Mouse (Mus musculus): ENCODE measurements around the gene Padi2.

Padi2 gene

DNA sequence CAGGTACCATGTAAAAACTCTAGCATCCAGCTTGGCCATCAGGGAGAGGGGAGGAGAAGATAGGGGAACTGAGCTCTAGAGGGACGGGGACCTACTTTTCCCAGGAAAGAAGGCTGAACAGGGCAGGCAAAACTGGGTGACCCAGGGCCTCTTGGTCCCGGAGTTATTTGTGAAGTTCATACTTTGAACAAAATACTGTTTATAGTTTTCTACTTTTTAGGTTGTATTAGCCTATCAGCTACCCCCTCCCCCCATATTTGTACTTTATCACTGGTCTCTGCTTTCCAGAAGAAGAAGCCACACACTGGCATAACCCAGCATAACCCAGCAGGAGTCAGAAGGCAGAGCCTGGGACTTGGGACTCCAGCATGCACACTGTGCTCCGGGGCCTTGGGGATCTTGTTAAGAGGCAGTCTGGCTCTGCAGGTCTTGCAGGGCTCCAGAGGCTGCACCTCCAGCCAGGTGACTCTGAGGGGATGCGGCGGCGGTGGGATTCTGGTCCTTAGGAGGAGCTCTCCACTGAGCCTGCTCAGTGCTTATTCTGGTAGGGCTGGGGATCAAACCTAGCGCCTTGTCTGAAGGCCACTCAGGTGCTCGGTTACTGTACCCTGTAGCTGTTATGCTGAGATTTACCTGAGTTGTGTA is 25.0 kb upstream of the Padi2 start:
- no peak for DNase-seq (ENCODE audit: low read depth, low spot score)

DNA sequence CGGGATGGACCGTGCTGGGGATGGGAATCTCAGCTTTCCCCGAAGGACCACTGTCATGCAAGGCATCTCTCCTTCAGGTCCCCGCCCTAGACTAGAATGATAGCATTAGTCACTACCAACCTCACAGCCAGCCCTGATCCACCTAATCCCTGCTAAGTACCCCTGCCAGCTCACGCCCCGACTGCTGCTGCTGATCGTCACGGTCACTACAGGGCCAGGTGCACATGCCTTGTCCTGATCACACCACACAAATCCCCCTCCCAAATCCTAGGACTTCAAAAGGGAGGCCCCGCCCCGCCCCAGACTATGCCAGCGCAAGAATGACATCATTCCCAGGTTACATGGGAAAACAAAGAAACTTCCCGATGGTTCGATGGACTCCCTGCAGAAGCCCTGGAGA is 24.4 kb upstream of the Padi2 start:
- peak; percentile 56 for DNase-seq (ENCODE audit: low read depth, low spot score)

DNA sequence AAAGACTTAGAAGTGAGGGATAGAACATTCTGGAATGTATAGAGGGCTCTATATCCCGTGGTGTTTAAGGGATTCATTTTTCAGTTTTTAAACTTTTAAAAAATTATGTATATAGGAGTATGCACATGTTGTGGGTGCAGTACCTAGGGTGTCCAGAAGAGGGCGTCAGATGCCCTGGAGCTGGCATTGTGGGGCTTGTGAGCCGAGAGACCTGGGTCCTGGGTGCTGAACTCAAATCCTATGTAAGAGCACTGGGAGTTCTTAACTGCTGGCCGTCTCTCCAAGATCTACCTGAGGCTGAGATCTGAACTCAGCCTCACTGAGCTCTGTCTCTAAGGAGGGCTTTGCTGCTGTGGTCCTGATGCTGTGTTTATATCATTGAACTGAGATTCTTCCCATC is 23.8 kb upstream of the Padi2 start:
- no peak for DNase-seq (ENCODE audit: low read depth, low spot score)

DNA sequence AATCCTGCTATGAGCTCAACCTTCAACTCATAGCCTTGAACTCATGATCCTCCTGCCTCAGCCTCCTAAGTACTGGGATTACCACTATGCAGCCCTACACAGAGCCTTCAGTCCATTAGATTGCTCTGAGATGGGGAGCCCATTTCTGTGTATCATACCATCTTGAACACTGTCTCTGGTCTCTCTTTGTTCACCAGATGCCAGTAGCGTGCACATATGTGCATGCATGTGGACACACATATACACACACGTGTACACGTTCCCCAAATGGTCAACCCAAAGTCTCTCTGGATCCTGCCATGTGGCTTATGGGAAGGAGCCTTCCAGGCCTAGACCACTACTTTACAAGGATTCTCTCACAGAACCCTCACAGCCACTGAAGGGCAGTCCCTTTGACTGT is 23.2 kb upstream of the Padi2 start:
- DNase-seq (ENCODE audit: low read depth, low spot score), result no peak

DNA sequence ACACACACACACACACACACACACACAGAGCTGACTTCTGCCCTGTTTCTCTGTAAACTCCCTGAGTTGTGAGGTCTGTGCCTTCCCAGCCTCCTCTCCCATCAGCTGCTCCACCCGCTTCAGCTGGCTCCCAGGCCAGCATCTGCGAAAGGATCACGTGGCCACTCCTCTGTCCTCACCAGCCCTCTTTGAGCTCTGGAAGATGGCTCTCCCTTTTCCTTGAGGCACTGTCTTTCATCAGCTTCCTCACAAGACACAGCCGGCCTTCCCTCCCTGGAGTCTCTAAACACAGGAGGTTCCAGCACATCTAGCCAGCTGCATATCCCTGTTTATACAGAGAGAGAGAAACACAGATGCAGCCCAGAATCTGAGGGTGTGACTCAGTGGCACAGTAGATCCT is 22.3 kb upstream of the Padi2 start:
- no peak for DNase-seq (ENCODE audit: low read depth, low spot score)

DNA sequence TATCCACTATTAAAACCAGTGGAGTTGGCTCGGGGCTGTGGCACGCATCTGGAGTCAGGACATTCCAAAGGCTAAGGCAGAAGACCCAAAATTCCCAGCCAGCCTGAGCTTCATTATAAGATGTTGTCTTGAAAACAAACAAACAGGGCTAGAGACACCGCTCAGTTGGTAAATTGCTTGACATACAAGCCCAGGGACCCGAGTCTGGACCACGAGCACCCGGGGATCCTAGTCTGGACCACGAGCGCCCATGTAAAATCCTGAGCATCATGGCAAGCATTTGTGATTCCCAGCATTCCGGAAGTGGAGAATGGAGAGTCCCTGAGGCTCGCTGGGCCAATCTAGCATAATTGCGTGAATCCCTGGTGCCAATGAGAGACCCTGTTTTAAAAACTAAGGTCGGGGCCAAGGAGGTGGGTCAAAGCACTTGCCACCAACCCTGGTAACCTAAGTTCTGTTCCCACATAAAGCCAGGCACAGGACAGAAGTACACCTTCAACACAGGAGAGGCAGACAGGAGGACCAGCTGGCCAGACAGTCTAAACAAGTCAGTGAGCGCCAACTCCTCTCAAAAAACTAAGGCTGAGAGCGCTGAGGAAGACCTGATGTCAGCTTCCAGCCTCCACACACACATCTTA is 14.5 kb upstream of the Padi2 start:
- DNase-seq (ENCODE audit: low read depth, low spot score), result no peak

DNA sequence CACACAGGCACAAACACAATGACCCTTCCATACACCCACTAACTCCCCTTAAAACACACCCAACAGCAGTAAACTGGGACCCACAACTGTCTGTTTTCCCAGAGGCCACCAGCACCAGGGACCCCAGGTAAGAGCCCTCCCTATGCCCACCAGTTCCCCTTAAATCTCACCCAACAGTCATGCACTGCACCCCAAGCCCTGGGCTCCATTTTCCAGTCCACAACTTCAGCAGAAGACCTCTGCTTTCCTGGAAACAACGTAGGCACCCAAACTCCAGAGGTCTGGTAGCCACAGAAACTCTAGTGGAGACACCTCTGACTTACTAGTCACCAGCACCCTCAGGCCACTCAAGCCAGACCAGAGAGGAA is 14.0 kb upstream of the Padi2 start:
- no peak for DNase-seq (ENCODE audit: low read depth, low spot score)

DNA sequence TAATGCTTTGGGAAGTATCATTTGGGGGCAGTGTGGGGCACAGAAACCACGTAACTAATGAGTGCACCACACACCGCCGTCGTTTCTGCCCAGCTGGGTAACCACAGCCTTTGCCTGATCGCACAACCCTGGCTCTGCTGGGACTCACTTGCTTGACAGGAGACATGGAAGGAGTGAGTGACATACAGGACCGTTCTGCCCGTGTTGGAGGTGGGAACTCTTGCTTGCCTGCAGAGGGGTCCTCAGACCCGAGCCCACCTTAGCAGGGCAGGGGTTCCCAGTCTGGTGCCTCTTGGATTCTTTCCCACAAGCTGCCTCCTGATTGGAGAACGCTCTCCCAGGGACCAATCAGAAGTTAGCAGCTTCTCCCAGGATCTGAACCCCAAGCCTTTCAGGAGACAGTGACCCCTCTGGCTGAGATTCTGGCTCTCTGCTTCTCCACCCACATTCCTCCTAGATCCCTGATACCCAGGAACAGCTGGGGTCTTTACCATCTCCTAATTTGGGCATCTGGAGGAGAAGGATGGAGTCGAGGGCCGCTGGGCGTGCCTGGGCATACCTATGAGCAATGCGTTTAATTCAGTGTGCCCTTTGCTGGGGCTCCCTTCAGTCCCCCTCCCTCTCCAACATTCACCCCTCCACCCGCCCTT is 1.2 kb upstream of the Padi2 start:
- no peak for DNase-seq (ENCODE audit: low read depth, low spot score)

DNA sequence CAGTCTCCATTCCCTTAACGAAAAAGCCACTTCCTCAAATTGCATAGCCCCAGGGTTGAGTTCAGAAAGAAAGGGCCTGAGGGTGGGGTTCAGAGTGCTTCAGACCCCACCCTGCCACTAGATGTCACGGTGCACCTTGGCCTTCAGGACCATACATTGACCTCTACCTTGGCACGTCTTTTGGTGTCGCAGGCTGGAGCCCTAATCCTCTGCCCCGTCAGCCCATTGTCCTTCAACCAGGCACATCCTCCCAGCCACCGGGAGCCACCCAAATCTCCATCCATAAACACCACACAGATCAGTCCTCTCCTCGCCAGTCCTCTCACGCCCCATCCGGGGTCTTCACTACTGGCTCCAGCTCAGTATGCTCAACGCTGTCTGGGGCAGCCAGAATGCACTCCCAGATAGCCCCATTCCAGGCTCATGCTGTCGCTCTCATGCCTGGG is 695 bp upstream of the Padi2 start:
- DNase-seq (ENCODE audit: low read depth, low spot score), result no peak

DNA sequence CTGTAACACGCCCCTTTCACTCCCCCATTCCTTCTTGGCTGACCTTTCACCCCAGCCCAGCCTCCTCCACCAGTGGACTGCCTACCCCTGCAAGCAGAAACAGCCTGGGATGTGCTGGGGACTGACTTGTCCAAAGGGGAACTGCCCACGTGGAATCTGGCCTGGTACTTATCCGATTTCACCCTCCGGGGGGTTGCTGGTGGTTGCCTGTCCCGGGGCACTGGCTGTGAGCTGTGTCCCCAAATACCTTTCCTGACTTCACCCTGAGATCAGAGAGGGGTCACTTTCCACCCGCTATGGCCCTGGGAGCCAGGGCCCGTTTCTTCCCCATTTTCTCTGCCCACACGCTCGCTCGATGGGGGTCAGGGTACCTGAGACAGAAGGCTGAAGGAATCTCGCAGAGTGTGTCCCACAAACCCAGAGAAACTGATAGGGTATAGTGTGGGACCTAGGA is 710 bp downstream of the Padi2 start:
- no peak for DNase-seq (ENCODE audit: low read depth, low spot score)

DNA sequence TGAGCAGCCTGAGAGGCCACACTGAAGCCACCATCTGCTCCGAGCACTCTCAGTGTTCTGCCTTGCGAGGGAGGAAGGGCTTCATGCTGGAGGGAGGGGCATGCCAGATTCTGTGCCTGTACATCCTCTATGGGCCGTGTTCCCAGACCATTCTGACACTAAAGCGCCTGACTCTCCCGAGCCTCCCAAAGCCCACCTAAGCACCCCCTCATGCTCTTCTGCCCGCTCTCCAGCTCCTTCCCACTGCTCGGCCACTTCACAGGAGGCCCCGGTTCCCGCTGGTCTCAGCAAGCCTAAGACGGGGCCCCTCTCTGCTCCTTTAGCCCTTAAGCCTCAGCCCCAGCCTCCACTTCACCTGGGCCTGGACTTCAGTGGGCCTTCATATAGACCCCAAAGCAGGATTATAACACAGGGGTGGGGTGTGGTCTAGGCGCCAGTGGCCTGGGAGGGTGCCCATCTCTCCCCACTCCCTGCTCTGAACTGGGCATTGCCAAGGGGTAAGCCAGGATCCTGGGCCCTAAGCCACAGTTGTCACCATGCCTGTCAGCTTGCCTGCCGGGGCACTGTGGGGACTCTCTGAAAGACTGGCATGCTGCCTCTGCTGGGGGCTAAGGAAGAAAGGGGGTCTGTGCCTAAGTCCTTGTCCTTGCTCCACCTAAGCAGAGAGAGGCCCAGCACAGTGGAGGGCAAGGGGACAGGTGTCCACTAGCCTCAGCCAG is 1.3 kb downstream of the Padi2 start:
- DNase-seq (ENCODE audit: low read depth, low spot score), result no peak

DNA sequence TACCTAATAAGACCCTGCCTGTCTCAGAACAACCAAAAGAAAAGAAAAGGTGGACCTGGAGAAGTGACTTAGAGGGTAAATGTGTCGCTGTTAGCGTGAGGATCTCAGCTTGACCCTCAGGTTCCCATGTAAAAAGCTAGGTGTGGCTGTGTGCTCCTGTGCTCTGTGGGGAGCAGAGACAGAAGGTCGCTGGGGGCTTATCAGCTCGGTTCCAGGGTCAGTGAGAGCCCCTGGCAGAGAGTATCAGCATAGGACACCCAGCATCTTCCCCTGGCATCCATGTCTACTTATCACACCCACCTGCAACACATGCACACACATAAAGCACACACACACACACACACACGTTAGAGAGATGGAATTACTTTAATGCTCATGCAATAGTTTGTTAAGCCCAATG is 2.5 kb downstream of the Padi2 start:
- no peak for DNase-seq (ENCODE audit: low read depth, low spot score)

DNA sequence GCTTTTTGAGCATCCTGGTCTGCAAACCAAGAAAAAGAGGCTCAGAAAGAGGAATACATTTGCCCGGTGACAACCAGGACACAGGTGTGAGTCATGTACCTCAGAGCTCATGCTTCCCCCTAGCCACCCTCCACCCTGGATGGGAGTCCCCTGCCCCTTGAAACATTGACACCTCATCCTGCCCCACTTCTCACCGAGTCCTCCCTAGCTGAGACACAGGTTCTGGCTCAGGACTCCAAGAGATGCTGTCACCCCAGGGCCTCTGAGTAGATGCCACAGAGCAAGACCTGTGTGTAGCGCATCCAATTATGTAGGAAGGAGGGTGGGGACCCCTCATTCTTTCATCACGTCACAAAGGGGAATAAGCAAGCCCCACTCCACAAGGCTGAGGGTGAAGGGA is 3.4 kb downstream of the Padi2 start:
- no peak for DNase-seq (ENCODE audit: low read depth, low spot score)

DNA sequence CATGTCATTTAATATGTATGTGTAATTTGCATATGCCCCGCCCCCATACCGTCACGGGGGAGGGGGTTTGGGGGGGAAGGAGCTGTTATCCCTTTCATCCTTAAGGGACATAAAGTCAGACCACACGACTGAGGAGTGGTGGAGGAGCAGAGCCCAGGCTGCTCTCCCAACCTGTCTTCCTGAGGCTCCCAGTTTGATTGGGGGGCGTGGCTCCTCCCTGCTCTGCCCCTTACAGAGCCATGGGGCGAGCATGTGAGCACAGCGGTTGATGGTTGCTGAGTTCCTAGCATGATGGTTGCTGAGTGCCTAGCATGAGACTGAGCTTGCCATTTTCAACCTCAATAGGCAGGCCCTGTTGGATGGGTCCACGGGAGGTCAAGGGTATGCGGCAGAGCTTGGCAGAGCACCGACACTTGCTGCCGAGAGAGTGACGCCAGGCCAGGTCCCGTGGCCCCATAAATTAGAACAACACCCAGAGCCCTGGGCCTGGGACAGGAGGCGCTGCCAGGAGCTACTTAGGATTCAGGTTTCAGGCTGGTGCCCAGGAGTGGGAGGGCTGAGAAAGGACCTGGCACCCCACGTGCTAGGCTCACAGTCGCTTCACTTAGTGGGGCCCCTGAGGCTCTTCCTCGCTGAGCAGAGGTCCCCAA is 4.6 kb downstream of the Padi2 start:
- DNase-seq (ENCODE audit: low read depth, low spot score), result no peak

DNA sequence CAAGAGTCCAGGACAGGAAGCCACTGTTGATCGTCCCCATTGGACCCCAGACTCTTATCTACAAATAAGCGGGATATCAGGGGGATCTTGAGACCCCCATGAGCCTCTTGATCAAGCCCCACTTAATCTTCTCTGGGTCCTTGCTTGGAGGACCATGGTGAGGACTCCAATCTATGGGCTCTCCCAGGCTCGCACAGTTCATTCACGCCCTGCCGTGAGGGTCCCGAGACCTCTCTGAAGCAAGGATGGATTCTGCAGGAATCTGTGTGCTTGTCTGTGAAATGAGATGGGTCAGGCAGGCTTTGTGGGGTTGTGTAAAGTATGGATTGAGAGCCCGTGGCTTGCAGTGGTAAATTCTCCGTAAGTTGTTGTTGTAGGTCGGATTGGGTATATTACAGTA is 5.3 kb downstream of the Padi2 start:
- no peak for DNase-seq (ENCODE audit: low read depth, low spot score)

DNA sequence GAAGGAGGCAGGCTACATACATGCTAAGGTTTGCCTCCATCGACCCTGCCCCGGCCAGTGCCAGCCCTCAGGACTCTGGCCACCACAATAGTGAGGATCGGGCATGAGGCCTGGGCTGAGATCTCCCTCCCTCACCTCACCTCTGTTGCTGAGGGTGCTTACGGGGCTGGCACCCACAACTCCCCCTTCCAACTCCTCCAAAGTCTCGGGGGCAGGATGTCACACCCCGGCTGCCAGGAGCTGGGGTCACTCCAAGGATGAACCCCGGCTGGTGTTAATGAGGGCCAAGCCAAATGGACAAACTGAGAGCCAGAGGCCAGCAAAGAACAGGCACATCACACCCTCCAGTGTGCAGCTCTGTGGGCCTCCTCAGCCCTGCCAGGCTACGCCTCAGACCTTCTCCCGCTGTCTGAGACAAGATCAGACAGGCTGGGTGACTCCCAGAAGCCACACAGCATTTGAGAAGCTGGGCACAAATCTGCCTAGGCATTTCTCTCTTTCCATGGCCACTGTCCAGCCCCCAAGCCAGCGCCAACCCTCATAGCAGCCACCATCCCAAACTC is 6.2 kb downstream of the Padi2 start:
- DNase-seq (ENCODE audit: low read depth, low spot score), result no peak

DNA sequence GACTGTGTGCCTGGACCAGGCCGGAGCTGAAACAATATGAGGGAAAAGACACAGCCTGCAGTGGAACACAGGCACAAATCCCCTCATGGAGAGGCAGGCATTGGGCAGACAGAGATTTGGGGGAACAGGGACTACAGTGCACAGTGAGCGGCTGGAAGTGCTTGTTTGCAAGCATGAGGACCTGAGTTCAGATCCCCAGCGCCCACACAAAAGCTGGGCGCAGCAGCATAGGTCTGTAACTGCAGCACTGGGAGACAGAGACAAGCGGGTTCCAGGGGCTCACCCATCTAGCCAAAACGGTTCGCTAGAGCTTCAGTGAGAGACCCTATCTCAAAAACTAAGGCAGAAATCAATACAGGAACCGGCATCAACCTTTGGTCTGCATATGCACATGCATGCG is 7.4 kb downstream of the Padi2 start:
- DNase-seq (ENCODE audit: low read depth, low spot score), result no peak

DNA sequence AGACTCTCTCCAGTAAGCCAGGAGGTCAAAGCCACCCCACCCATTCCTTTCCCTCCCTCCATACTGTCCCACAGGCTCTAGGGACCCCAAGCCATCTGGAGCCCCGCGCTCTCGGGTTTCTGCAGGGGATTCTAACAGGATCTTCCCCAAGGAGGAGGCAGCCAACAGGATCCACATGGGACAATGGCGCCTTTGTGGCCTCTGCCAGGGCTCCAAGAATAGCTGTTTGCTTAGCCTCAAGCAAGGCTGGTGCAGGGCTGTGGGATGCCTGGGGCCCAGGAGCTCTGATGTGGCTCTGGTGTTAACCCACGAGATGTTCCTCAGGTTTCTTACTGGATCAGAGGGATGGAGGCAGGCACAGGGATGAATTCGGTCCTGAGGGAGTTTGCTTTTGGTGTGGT is 8.6 kb downstream of the Padi2 start:
- no peak for DNase-seq (ENCODE audit: low read depth, low spot score)

DNA sequence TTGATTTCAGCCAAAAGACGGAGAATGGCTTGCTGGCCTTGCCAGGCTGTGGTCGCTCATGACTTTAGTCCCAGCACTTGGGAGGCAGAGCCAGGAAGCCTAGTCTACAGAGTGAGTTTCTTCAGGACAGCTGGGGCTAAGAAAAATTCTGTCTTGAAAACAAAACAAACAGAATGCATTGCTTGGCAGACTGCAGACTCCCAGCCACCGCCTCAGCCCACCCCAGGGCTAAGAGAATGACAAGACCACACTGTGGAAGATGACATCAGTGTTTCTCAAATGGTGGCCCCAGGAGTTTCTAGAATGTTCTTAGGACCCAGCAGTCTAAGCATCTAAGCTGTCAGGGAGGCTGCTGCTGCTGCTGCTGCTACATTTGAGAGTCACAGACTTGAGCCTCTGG is 9.1 kb downstream of the Padi2 start:
- no peak for DNase-seq (ENCODE audit: low read depth, low spot score)

DNA sequence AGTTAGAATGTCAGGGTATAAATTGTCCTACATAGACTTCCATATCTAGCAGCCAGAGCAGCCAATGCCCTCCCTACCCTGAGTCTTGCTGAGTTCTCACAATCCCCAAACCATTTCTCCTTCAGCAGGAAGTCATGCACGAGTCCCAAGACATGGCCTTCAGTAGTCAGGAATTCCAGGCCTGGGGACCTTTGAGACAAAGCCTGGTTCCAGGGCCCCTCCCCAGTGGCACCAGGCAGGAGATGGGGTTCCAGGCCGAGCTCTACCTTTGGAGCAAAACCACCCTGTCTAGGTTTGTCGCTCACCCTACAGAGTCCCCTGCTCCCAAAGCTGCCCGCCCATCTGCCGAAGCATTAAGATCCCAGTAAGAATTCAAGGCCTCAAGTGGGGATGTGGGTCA is 10.2 kb downstream of the Padi2 start:
- DNase-seq (ENCODE audit: low read depth, low spot score), result no peak

DNA sequence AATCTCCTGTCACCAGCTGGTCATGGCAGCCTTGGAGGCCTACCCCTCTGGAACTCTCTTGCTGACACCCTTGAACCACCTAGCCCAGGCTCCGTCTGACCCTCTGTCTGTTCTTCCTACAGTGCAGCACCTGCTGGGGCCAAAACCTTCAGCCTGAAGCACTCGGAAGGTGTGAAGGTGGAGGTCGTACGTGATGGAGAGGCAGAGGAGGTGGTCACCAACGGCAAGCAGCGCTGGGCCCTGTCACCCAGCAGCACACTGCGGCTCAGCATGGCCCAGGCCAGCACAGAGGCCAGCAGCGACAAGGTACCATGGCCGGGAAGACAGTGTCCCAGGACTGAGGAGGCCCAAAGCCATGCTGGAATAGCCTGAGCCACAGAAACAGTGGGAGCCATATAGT is 11.3 kb downstream of the Padi2 start:
- DNase-seq (ENCODE audit: low read depth, low spot score), result no peak

Data from retina, adult 2 months (tissue).